Mouse (Mus musculus) testis, adult 2 months (tissue): Measurements from ENCODE around the gene 0610010K14Rik. TPM values are rescaled to one million over a fixed set of nuclear protein-coding genes. Genes with fewer than 3 reads are reported as not detected.

ENCODE experiments used
- H3K27ac ChIP-seq: fragments of 200-500 bp; 2 replicates; pipeline ENCODE4 v1.5.1; 2012; ENCODE audit warnings: low read depth, low read length; ENCODE audit not compliant: control insufficient read depth, insufficient read depth
- H3K27me3 ChIP-seq: fragments of 200-500 bp; 2 replicates; pipeline ENCODE4 v1.6.1; 2012; ENCODE audit warnings: mild to moderate bottlenecking, low read length, moderate library complexity; ENCODE audit not compliant: control insufficient read depth, insufficient read depth
- H3K36me3 ChIP-seq: fragments of 200-500 bp; 2 replicates; pipeline ENCODE4 v1.6.1; 2012; ENCODE audit warnings: mild to moderate bottlenecking, low read length; ENCODE audit not compliant: control insufficient read depth, insufficient read depth
- H3K4me1 ChIP-seq: fragments of 200-500 bp; 2 replicates; pipeline ENCODE4 v1.6.1; 2012; ENCODE audit warnings: low read length; ENCODE audit not compliant: control insufficient read depth, insufficient read depth
- H3K4me3 ChIP-seq: fragments of 200-500 bp; 2 replicates; pipeline ENCODE4 v1.5.1; 2012; ENCODE audit warnings: low read depth, mild to moderate bottlenecking, low read length, moderate library complexity, mixed read lengths; ENCODE audit not compliant: control insufficient read depth
- CTCF ChIP-seq: fragments of 200-500 bp; IDR thresholded peaks from 2 replicates; pipeline ENCODE4 v1.5.1; 2012; ENCODE audit warnings: low read depth, mild to moderate bottlenecking, inconsistent platforms, low read length, moderate library complexity; ENCODE audit not compliant: control insufficient read depth, insufficient read depth, insufficient replicate concordance
- POLR2A ChIP-seq: fragments of 200-500 bp; IDR thresholded peaks from 2 replicates; pipeline ENCODE4 v1.6.1; 2012; ENCODE audit warnings: low read depth, mild to moderate bottlenecking, inconsistent platforms, low read length, moderate library complexity; ENCODE audit not compliant: control insufficient read depth
- polyA plus RNA-seq: library from polyadenylated mRNA; depleted of rRNA; stranded (reverse); fragments of >200 nt; gene quantifications from 2 replicates; pipeline ENCODE4 v1.2.3, GENCODE M21; 2012

The 0610010K14Rik gene
- polyA plus RNA-seq, 1 experiment, result 27.7 TPM

DNA sequence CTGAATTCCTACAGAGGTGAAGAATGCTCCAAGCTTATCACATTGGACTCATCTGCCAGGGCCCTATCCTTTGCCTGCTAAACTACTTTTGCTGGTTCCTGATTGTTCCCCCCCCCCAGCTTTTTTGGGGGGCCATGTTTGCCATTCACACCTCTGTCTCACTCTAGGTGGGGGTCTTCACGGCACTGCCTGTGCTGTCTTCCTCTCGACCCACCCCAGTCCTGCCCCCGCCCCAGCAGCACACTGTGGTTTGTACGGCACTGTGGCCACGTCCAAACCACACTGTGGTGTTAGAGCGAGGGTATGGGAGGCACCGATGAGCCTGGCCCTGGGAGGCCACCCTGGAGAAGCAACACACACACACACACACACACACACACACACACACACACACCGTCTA, 3.2 kb downstream of the 0610010K14Rik start:
- Histone ChIP-seq H3K27ac (peak overlapping the region; percentile 65), H3K4me3 (no peak overlapping the region), H3K27me3 (no peaks in the 10 kb centered on the region; the same call in 1 of the 2 replicates), H3K4me1 (peaks cover 33% of the 10 kb centered on the region), H3K36me3 (no peaks in the 10 kb centered on the region)
- TF ChIP-seq POLR2A, result no peak
- TF ChIP-seq CTCF, result no peak; the same call in 1 of the 2 replicates

DNA sequence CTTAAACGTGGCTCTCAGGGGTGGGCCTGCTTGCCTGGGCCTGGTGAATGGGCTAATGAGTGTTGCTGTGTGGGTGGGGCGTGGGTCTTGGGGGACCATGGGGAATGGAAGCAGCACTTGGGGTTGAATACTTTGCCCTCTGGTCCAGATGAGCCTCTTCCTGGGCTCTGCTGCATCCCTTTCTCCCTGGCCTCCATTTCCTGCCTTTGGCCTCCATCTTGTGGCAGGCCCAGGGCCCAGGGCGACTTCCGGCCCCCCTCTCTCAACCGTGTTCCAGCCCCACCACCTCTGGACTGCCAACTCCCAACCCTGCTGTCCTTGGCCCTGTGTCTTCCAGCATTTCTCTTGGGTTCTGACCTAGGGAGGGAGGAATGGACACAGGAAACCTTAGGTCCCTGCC, 3.7 kb downstream of the 0610010K14Rik start:
- H3K27me3 ChIP-seq, result no peaks in the 10 kb centered on the region; the same call in 1 of the 2 replicates
- no peaks in the 10 kb centered on the region for H3K36me3 ChIP-seq
- no peak overlapping the region; the same call in 1 of the 2 replicates for H3K4me3 ChIP-seq
- H3K27ac ChIP-seq, result peak overlapping the region; percentile 65
- peaks cover 38% of the 10 kb centered on the region for H3K4me1 ChIP-seq
- no peak for TF ChIP-seq POLR2A
- TF ChIP-seq CTCF, result no peak

DNA sequence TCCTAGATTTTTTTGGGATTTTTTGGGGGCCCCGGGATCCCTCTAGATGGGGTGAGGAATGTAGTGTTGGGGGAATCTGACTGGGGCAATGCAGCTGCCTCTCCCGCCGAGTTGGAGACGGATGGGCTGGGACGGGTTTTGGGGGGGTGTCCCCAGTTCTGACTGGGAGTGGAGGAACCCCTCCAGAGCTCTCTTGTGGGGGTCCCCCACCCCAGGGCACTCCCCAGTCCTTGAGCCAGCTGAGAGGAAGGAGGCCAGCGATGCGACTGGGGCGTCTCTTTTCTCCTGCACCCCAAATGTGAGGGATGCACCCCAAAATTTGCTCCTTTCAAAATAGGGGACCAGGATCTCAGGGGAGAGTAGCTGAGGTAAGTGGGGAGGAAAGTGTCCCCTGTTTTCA, 4.7 kb downstream of the 0610010K14Rik start:
- Histone ChIP-seq H3K4me1 (peaks cover 44% of the 10 kb centered on the region), H3K36me3 (no peaks in the 10 kb centered on the region), H3K4me3 (peak overlapping the region; percentile 68), H3K27ac (peak overlapping the region; percentile 77; the same call in 1 of the 2 replicates), H3K27me3 (no peaks in the 10 kb centered on the region; the same call in 1 of the 2 replicates)
- TF ChIP-seq CTCF (no peak), POLR2A (no peak)

DNA sequence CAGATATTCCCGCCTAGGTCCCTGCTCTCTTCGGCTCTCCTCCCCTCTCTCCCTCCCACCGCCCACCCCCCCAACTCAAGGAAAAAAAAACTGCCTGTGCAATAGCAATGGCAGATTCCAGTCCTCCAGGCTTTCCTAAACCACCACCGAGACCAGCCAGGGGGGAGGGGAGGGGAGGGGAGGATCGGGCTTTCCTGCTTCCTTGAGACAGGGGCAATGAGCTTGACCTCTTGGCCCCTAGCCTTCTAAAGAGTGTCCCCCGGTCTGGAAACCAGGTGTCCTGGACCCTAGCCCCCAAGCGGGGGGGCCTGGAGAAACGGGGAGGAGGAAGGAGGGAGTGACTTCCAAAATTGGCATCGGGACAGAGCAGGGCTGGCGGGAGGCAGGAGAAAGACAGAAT, 5.2 kb downstream of the 0610010K14Rik start:
- Histone ChIP-seq H3K27me3 (no peaks in the 10 kb centered on the region; the same call in 1 of the 2 replicates), H3K27ac (peak overlapping the region; percentile 77; the same call in 1 of the 2 replicates), H3K4me3 (peak overlapping the region; percentile 68), H3K4me1 (peaks cover 44% of the 10 kb centered on the region), H3K36me3 (no peaks in the 10 kb centered on the region)
- TF ChIP-seq POLR2A, result no peak
- TF ChIP-seq CTCF, result no peak

DNA sequence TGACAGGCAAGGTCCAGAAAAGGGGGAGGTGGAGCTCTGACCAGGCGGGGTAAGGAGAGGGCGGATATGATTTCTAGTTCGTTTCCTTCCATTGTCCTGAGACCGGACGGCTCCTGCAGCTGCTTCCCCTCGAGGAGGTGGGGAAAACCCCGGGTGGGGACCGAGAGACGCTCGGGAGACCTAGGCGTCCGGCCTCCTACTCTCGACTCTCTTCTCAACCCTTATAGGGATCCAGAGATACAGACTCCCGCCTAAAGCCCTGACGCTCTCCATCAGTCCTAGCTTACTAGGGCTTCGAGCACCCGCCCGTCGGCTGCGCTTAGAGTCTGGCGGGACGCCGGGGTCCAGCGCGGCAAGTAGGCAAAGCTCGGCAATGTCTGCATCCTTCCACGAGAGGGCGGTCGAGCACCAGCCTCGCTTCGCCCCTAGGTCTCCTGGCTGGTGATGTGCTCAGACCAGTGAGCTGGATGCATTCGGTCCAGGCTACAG, 7.4 kb downstream of the 0610010K14Rik start:
- Histone ChIP-seq H3K4me1 (peaks cover 45% of the 10 kb centered on the region), H3K27ac (no peak overlapping the region), H3K36me3 (no peaks in the 10 kb centered on the region), H3K27me3 (no peaks in the 10 kb centered on the region; the same call in 1 of the 2 replicates), H3K4me3 (peak overlapping the region; percentile 84)
- TF ChIP-seq CTCF, result peak; percentile 96
- TF ChIP-seq POLR2A, result no peak

DNA sequence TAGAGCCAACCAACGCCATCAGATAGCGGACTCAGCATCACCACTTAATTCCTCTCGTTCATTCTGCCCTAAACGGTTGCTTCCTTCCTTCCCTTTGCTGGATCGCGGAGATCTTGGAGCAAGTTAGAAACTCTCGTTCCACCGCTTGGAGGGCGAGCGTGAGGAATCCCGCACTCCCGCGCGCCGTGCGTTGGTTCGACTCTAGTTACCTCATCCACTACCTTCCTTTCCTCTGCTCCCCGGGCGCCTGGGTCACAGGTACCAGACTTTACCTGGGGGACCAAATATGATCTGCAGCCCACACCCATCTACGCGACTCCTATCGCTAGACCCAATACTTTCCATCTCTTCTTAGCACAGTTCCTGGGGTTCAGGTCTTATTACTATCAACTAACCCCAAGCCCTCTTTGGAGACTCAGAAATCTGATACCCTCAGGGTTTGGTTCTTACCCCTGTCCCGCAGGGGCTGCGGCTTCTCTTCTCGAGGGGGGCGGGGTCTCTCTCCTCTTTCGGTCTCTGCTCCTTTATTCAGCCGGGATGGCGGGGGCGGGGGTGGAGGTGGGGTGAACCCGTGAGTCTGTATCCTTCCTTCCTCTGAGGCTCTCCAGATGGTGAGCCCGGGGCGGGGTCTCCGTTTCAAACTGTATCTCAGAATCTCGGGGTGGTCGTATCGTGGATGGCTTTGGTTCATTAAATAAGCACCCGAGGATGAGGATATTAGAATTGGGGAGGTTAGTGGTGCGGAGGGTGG, 8.3 kb downstream of the 0610010K14Rik start, which contains the start of gene Bcl6b:
Bcl6b (minus strand) TSS at position 539 of the 751 bp plus-strand sequence.
- H3K4me1 ChIP-seq, result peaks cover 43% of the 10 kb centered on the region
- H3K36me3 ChIP-seq, result no peaks in the 10 kb centered on the region
- H3K27me3 ChIP-seq, result no peaks in the 10 kb centered on the region; the same call in 1 of the 2 replicates
- H3K27ac ChIP-seq, result peak within 1 kb of the TSS; percentile 76
- TF ChIP-seq CTCF (no peak), POLR2A (peak; percentile 15; the same call in 1 of the 2 replicates)
- H3K4me3 ChIP-seq, result peak within 1 kb of the TSS; percentile 84

DNA sequence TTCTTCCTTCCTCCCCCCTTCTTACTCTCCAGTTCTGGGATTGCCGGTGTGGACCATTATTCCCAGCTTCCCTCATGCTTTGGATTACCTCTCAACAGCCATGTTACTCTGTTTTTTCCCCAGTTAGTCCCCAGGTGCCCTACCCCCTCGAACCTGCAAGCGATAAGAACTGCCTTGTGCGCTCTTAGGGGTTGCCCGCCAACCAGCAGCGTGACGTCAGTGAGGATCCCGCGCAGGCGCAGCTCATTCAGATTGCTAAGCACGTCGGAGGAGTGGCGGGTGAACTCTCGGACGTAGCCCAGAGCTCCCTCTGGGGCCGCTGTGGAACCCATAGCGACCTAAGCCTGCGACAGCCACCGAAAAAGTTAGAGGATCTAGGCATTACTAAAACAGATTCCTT, 8.9 kb downstream of the 0610010K14Rik start:
- no peaks in the 10 kb centered on the region for H3K36me3 ChIP-seq
- no peaks in the 10 kb centered on the region; the same call in 1 of the 2 replicates for H3K27me3 ChIP-seq
- H3K4me3 ChIP-seq, result peak overlapping the region; percentile 84
- H3K27ac ChIP-seq, result peak overlapping the region; percentile 76
- TF ChIP-seq CTCF (no peak), POLR2A (peak; percentile 20; the same call in 1 of the 2 replicates)
- peaks cover 39% of the 10 kb centered on the region for H3K4me1 ChIP-seq
